11 mouse cellular contexts compared by ENCODE assay signal in the genomic region with DNA sequence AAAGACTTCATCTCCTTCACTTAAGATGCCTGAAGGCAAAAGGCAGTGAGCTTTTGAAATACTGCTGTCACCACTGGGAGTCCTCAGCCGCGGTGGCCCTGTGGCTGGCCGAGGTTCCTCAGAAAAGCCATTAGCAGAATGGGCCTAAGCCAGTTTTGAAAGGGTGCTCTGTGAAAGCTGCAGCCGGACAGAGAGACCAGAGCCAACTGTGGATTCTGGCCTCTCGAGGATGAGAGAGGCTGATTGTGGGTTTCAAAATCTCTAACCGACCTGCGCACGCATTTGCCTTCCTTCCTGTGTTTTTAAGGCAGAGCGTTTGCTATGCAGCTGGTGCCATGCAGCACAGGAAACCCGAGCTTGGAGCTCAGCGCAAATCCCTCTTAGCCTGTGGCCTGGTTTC. TPM values are rescaled to one million over a fixed set of nuclear protein-coding genes. Genes with fewer than 3 reads are reported as not detected.
DNase-seq lines count a peak whose midpoint lies in the region; ATAC-seq and TF ChIP-seq lines count a peak whose summit lies in the region.
"Had no signal": no experiment of that assay in that cellular context is flagged by ENCODE, and none has a peak within 500 bp of the region (broad histone marks: within the 10 kb centered on the region; RNA-seq: fewer than 3 reads in every experiment).

No protein-coding gene starts in this region.

- WGBS in kidney, embryonic 14.5 days, result 72% methylated on average over 11 of the region's 11 CpGs
- 88% methylated on average over 11 of the region's 11 CpGs for WGBS in midbrain, embryonic 14.5 days

- peak; percentile 44 for DNase-seq in kidney, postnatal 10 days
- DNase-seq in CD4-positive helper T cell, adult 2 months (ENCODE audit: low read depth, low spot score), result peak; percentile 80
- DNase-seq in CH12.LX (ENCODE audit: extremely low read depth), result no peak
- no peak for DNase-seq in cerebellum, postnatal 25 days
- no peak for DNase-seq in midbrain, embryonic 14.5 days
- DNase-seq in gastrocnemius, postnatal 4 days (ENCODE audit: low spot score in 2 of 2), result no peak
- DNase-seq: cerebellum, adult 2 months; kidney, adult 18-20 months had no signal

- dilution Hi-C loops in CH12.LX (cut with MboI; ENCODE audit: extremely low pct_ligation_motif_present, extremely low pct_unique_long_range_greater_than_20kb, low sequenced_read_pairs), result no loop called here

- H3K36me3 ChIP-seq in kidney, embryonic 14.5 days (ENCODE audit: control insufficient read depth, insufficient read depth, low read length), result peaks cover 3% of the 10 kb centered on the region; the same call in 1 of the 2 replicates
- H3K36me3 ChIP-seq in CH12.LX (replicated peaks in 1 of 2; ENCODE audit: control insufficient read depth in 1 of 2, insufficient read depth in 1 of 2, low read length in 1 of 2), result no peaks in the 10 kb centered on the region
- H3K36me3 ChIP-seq in midbrain, embryonic 14.5 days (ENCODE audit: control insufficient read depth, insufficient read depth, low read length), result no peaks in the 10 kb centered on the region
- H3K36me3 ChIP-seq: neural tube, embryonic 13.5 days had no signal

- peak; percentile 24; the same call in 1 of the 2 replicates for TF ChIP-seq RAD21 in CH12.LX (IDR thresholded peaks at IDR 0.05; ENCODE audit: low read depth, low read length)

- H3K27me3 ChIP-seq in kidney, embryonic 14.5 days (ENCODE audit: control insufficient read depth, insufficient read depth, low read length), result no peaks in the 10 kb centered on the region
- peaks cover 25% of the 10 kb centered on the region for H3K27me3 ChIP-seq in CH12.LX (replicated peaks)
- no peaks in the 10 kb centered on the region for H3K27me3 ChIP-seq in midbrain, embryonic 14.5 days (ENCODE audit: control insufficient read depth, insufficient read depth, low read length)
- H3K27me3 ChIP-seq: neural tube, embryonic 13.5 days had no signal

- no peak overlapping the region for H3K4me2 ChIP-seq in kidney, embryonic 14.5 days (replicated peaks; ENCODE audit: low read depth, low read length)
- peak overlapping the region; percentile 37 for H3K4me2 ChIP-seq in CH12.LX (ENCODE audit: insufficient read depth, low read depth, poor library complexity, severe bottlenecking)
- H3K4me2 ChIP-seq in midbrain, embryonic 14.5 days (ENCODE audit: low read length), result no peak overlapping the region
- H3K4me2 ChIP-seq: neural tube, embryonic 13.5 days had no signal

- H3K4me3 ChIP-seq in kidney, embryonic 14.5 days (ENCODE audit: low read length), result no peak overlapping the region
- no peak overlapping the region for H3K4me3 ChIP-seq in CH12.LX (replicated peaks in 1 of 3; ENCODE audit: low read depth in 2 of 3, low read length in 2 of 3, poor library complexity in 1 of 3)
- H3K4me3 ChIP-seq in midbrain, embryonic 14.5 days (replicated peaks; ENCODE audit: low read depth, low read length), result no peak overlapping the region
- H3K4me3 ChIP-seq: neural tube, embryonic 13.5 days had no signal

- in situ Hi-C loops in CH12.LX (cut with MboI; ENCODE audit: low pct_ligation_motif_present, low pct_unique_long_range_greater_than_20kb, low sequenced_read_pairs), result no loop called here

- no peak for ATAC-seq in kidney, embryonic 14.5 days (ENCODE audit: low FRiP score, low TSS enrichment)
- peak; percentile 12; the same call in 1 of the 2 replicates for ATAC-seq in megakaryocyte, adult 5-6 weeks (ENCODE audit: poor library complexity, severe bottlenecking)
- ATAC-seq in midbrain, embryonic 14.5 days (ENCODE audit: low FRiP score, low TSS enrichment), result no peak

- no peak overlapping the region for H3K27ac ChIP-seq in kidney, embryonic 14.5 days (ENCODE audit: low read depth, low read length)
- no peak overlapping the region for H3K27ac ChIP-seq in CH12.LX (ENCODE audit: insufficient read depth, low read depth)
- no peak overlapping the region for H3K27ac ChIP-seq in midbrain, embryonic 14.5 days (replicated peaks; ENCODE audit: low read depth, low read length)
- H3K27ac ChIP-seq: neural tube, embryonic 13.5 days had no signal

- H3K9ac ChIP-seq in kidney, embryonic 14.5 days (ENCODE audit: low read depth, low read length), result no peak overlapping the region
- H3K9ac ChIP-seq in CH12.LX (ENCODE audit: insufficient read depth, low read depth), result no peak overlapping the region
- H3K9ac ChIP-seq in midbrain, embryonic 14.5 days (replicated peaks; ENCODE audit: low read length), result no peak overlapping the region
- H3K9ac ChIP-seq: neural tube, embryonic 13.5 days had no signal

- no peaks in the 10 kb centered on the region for H3K79me2 ChIP-seq in CH12.LX (replicated peaks; ENCODE audit: control insufficient read depth, extremely low read depth, insufficient read depth, poor library complexity, severe bottlenecking)

- peak; percentile 41 for TF ChIP-seq EP300 in CH12.LX (IDR thresholded peaks at IDR 0.05; ENCODE audit: low read length)

- H3K9me3 ChIP-seq in kidney, embryonic 14.5 days (ENCODE audit: control insufficient read depth, low read length), result no peaks in the 10 kb centered on the region
- no peaks in the 10 kb centered on the region for H3K9me3 ChIP-seq in CH12.LX (replicated peaks; ENCODE audit: low read length)
- H3K9me3 ChIP-seq in midbrain, embryonic 14.5 days (ENCODE audit: control insufficient read depth, low read length), result no peaks in the 10 kb centered on the region
- H3K9me3 ChIP-seq: neural tube, embryonic 13.5 days had no signal

- peak in 1 of 2 experiments; percentile 21; a peak in 1 of 4 replicates for TF ChIP-seq CTCF in CH12.LX (conservative IDR thresholded peaks at IDR 0.05 in 1 of 2, IDR thresholded peaks at IDR 0.05 in 1 of 2; ENCODE audit: low read depth in 2 of 2, low read length in 2 of 2)

- no peak for TF ChIP-seq POLR2A in CH12.LX (IDR thresholded peaks at IDR 0.05; ENCODE audit: low read depth, low read length)

- peaks cover 61% of the 10 kb centered on the region for H3K4me1 ChIP-seq in kidney, embryonic 14.5 days (ENCODE audit: control insufficient read depth, insufficient read depth, low read length)
- H3K4me1 ChIP-seq in CH12.LX (ENCODE audit: control insufficient read depth in 1 of 2, insufficient read depth in 2 of 2), result peaks cover 45 to 76% of the 10 kb centered on the region in 2 experiments
- H3K4me1 ChIP-seq in midbrain, embryonic 14.5 days (ENCODE audit: control insufficient read depth, insufficient read depth, low read length), result peaks cover 13% of the 10 kb centered on the region

TF ChIP-seq in CH12.LX, 34 proteins besides CTCF, POLR2A, EP300 and RAD21:
- TF ChIP-seq MEF2A (IDR thresholded peaks at IDR 0.05; ENCODE audit: borderline replicate concordance, low read depth, low read length), result no peak
- no peak for TF ChIP-seq IRF4 (IDR thresholded peaks at IDR 0.05; ENCODE audit: low read depth, low read length)
- no peak for TF ChIP-seq USF1 (IDR thresholded peaks at IDR 0.05; ENCODE audit: low read depth, low read length)
- no peak for TF ChIP-seq USF2 (conservative IDR thresholded peaks at IDR 0.05; ENCODE audit: low read depth, low read length)
- no peak for TF ChIP-seq ZC3H11A (IDR thresholded peaks at IDR 0.05; ENCODE audit: low read depth, low read length)
- no peak for TF ChIP-seq MXI1 (IDR thresholded peaks at IDR 0.05; ENCODE audit: low read depth, low read length)
- TF ChIP-seq SIN3A (IDR thresholded peaks at IDR 0.05; ENCODE audit: low read length), result no peak
- no peak for TF ChIP-seq MAX (IDR thresholded peaks at IDR 0.05; ENCODE audit: low read length)
- no peak for TF ChIP-seq CHD2 (IDR thresholded peaks at IDR 0.05; ENCODE audit: low read length)
- no peak for TF ChIP-seq ZMIZ1 (IDR thresholded peaks at IDR 0.05; ENCODE audit: low read depth, low read length)
- peak; percentile 69 for TF ChIP-seq NRF1 (IDR thresholded peaks at IDR 0.05; ENCODE audit: low read depth, low read length)
- no peak for TF ChIP-seq NELFE (IDR thresholded peaks at IDR 0.05; ENCODE audit: low read depth, low read length)
- peak; percentile 8; the same call in 1 of the 2 replicates for TF ChIP-seq SMC3 (IDR thresholded peaks at IDR 0.05; ENCODE audit: low read depth, low read length)
- 0 out of 2 replicates have a peak, but pooled peaks have one; percentile 8 for TF ChIP-seq BHLHE40 (IDR thresholded peaks at IDR 0.05; ENCODE audit: low read depth, low read length)
- no peak for TF ChIP-seq ETS1 (conservative IDR thresholded peaks at IDR 0.05; ENCODE audit: low read depth, low read length)

RNA-seq across cellular contexts. Expression of gene Smad3, which starts 19.0 kb away (rescaled TPM):
- polyA plus RNA-seq in kidney, embryonic 14.5 days (2014; fragmentation: Nextera tagmentation; extraction: Ambion mirVana), result 17.6 and 21.2 TPM in 2 replicates
- total RNA-seq in CH12.LX (2012; rRNA removed), result 0.50 and 0.81 TPM in 2 replicates
- 0.43 and 1.5 TPM in 2 replicates for total RNA-seq in CH12.LX (2014; rRNA removed)
- 0.90 and 1.2 TPM in 2 replicates for polyA plus RNA-seq in CH12.LX (2012; ENCODE audit: insufficient read length, low read depth)
- 9.1 and 15.0 TPM in 2 replicates for total RNA-seq in megakaryocyte, adult 5-6 weeks (2015)
- 9.7 and 12.7 TPM in 2 replicates for total RNA-seq in megakaryocyte, adult 5-6 weeks (2017)
- polyA plus RNA-seq in midbrain, embryonic 14.5 days (2014; fragmentation: Nextera tagmentation; extraction: Ambion mirVana), result 4.9 and 7.7 TPM in 2 replicates
- 10 to 100 TPM; 42.9 to 44.6 TPM for total RNA-seq in gastrocnemius, postnatal 4 days (2021)

Comparison
In these comparisons a context has a peak if more than half of its experiments do, and no peak if none do; other contexts are left out.
1. DNase-seq: peak in kidney, postnatal 10 days (single experiment) and CD4-positive helper T cell, adult 2 months (single experiment); none in CH12.LX (single experiment), cerebellum, postnatal 25 days (0 of 2), midbrain, embryonic 14.5 days (single experiment) and gastrocnemius, postnatal 4 days (0 of 2).